Mouse (Mus musculus): Measurements from ENCODE around the gene Chgb.

Gene Chgb

GRCm38 (mm10) chr2:132780978-132781377 is at the start of gene Chgb:
Gene Chgb (plus strand): TSS chr2:132781278.
- DNase-seq (ENCODE audit: low spot score), result no peak

- no peak for DNase-seq (ENCODE audit: low spot score)
Observed at GRCm38 (mm10) chr2:132732940-132733339, 48.1 kb upstream of the Chgb start.

DNA sequence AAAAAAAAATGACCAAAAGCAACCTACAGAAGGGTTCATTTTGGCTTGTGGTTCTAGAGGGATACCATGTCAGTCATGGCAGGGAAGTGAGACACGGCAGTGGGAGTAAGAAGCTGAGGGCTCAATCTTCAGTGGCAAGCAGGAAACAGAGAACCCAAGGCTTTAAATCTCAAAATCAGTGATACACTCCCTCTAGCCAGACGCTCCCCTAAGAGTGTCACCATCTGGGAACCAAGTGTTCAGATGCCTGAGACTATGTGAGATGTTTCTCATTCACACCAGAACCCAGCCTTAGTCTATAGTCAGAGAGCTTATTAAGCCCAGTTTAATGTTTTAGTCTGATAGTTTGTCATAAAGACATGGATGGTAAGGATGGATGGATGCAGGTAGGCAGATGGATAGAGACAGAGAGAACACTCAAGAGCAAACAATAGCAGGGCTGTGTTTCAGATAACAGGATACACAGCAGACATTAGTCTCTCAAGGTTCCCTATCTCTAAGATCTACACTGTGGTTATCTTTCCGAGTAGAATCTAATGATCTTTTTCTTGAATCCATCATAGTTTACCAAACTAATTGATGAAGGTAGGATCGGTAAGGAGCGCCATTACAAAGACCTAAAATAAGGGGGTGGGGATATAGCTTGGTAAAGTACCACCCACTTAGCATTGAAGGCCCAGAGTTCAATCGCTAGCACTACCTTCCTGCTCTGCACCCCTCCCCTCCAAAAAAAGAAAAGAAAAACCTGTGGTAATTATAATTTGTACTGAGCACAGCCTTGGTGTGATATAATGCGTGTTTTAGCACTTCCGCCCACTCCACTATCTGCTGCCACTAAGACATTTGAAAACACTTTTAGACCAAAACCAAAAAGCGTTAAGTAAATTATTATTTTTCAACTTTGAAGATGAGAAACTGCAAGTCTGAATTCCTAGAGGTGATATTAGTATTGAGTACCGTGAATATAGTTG is 47.2 kb upstream of the Chgb start:
- no peak for DNase-seq (ENCODE audit: low spot score)

GRCm38 (mm10) chr2:132738816-132739432 is 42.2 kb upstream of the Chgb start:
- DNase-seq (ENCODE audit: low spot score), result no peak

GRCm38 (mm10) chr2:132741862-132742347 is 39.2 kb upstream of the Chgb start:
- DNase-seq (ENCODE audit: low spot score), result peak; percentile 66

DNA sequence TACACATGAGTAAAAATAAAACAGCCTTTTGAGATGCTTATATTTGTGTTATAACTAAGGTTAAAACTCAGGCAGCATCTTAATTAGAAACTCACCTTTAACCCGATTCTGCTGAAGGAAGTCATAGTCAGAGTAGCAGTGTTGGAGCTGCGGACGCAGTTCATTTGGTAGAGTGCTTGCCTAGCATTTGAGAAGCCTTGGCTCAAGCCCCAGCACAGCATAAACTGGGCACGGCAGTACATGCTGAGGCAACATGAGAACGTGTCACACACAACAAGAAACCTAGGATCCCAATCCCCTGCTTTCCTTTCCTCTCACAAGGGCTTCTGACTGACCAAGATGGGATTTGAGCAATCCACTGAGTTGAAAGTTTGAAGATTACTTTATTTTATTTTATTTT is 36.2 kb upstream of the Chgb start:
- no peak for DNase-seq (ENCODE audit: low spot score)

- no peak for DNase-seq (ENCODE audit: low spot score)
Observed at GRCm38 (mm10) chr2:132746108-132746507, 35.0 kb upstream of the Chgb start.

GRCm38 (mm10) chr2:132750726-132751125 is 30.4 kb upstream of the Chgb start:
- DNase-seq (ENCODE audit: low spot score), result no peak

DNA sequence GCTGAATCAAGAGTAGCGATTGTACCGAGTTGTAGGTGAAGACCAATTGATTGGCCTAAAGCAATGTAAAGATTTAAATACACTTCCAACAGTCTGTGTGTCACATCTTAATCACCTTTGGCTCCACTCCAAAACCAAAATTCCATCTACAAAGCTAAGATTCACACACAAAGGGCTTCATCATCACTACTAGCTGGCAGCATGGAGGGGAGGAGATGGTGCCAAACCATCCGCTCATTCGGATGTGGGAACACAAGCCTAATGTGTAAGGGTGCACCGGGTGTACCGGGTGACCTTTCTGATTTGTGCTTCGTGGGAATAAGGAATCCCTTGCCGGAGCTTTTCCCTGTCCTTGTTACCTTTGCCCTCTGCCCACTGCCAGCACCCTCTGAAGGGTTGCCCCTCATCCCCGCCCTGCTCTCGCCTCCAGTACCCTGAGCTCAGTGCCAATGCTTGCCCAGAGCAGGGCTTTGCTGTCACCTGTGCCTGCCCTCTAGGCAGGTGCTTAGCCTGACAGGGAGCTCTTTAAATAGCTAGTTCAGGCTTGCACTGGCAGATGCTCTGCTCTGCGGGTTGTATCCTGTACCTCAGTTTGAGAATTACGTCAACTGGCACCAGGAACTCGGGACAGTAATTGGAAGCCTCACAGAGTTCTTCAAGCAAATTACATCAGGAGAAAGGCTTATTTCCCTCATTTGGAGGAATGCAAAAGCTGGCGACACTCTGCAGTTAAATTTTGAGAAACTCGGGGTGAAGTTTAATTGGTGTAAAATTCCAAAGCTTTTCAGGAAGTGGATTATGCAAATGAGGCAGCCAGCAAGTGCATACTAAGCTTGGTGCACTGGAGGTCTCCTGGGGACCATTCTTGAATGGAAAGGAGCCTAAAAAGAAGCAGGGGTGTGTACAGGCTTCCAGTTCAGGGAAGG is 29.7 kb upstream of the Chgb start:
- peak; percentile 44 for DNase-seq (ENCODE audit: low spot score)

- no peak for DNase-seq (ENCODE audit: low spot score)
Observed at GRCm38 (mm10) chr2:132752398-132752797, 28.7 kb upstream of the Chgb start.

DNA sequence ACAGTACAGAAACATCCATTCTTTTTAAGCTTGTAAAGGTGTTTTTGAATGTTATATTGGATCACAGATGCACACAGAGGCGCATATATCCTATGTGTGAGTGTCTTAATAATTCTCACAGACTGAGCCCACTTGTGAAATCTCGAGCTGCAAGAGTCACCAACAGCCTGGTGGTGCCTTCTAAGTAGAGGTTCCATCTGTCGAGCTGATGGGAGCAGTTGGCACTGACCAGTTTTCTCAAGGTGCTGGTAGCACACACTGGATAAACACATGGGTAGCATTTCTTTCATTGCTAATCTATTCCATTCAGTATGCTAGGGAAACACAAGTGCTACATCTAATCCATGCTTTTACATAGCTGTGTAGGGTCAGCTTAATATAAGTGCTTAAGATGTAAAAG is 27.9 kb upstream of the Chgb start:
- no peak for DNase-seq (ENCODE audit: low spot score)

DNA sequence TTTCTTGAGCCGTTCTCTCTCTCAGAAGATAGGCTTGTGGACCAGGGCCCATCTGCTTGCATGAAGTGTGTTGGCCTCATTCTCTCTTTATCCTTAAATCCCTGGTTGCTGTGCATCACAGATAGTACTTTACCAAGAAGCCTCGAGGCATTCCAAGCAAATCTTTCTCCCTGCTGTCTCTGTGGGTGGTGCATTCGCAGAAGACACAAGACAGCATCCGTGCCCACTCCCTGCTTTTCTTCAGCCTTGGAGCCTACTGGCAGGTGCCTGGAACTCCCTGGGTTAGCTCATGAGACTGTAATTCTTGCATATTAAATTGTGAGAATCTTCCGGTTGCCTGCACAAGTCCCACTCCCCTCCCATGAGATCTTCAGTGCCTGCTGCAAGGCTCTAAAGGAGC is 23.2 kb upstream of the Chgb start:
- DNase-seq (ENCODE audit: low spot score), result peak; percentile 70

DNA sequence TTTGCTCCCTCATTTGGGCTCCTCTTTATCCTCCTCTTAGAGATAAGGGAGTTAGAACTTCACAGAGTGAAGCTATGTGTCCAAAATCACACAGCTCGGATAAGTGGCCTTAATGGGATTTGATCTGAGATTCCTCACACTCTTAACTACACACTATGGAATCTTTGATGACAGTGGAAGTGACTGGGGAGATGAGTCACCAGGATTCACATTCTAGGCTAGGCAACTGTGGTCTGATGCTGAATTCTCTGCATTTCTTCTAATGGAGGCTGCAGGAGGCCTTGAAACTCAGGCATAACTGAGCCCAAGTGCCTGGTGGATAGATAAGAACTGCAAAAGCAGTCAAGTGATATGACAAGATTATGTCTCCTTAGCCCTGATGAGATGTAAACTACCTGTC is 10.3 kb upstream of the Chgb start:
- no peak for DNase-seq (ENCODE audit: low spot score)

DNA sequence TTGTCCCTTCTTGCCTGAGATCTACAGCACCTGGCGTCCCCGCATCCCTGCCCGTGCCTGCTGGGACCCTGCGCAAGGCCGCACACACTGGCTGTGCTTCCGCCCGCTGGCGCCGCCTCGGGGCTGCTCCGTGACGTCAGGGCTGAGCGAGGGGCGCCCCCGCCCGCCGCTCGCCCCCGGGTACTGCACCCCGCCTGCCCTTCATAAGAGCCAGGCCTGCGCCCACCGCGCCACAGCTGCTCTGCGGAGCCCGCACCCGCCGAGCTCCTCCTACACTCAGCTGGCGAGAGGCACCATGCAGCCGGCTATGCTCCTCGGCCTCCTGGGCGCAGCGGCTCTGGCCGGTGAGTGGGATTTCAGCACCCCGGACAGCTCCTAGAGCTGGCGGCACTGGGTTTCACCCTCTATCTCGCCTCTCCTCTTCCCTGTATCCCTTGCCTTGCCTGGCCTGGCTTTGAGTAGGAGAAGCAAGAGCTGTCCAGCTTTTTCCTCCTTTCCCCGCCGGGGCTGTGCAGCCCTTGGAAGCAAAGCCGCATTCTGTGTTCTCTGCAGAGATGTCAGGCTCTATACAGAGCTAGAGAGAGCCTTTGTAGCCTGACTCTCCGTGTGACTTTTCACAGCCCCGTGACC is 476 bp downstream of the Chgb start:
- peak; percentile 68 for DNase-seq (ENCODE audit: low spot score)

DNA sequence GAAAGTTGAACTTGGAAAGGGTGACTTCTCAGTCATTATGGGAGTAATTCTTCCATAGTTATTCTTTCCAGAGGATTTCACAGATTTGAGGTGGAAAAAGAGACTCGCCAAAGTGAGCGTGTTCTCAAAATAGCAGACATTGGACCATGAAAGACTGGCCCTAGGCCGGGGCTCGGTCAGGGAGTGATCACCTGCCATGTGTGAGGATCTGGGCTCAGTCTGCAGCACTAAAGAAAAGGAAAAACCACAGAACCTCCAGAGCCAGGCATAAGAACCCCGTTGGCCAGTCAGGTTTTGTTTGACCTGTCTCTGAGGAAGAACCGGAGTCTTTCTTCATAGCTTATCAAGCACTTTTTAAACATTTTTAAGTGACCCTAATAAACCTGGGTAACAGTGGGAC is 3.0 kb downstream of the Chgb start:
- DNase-seq (ENCODE audit: low spot score), result no peak

DNA sequence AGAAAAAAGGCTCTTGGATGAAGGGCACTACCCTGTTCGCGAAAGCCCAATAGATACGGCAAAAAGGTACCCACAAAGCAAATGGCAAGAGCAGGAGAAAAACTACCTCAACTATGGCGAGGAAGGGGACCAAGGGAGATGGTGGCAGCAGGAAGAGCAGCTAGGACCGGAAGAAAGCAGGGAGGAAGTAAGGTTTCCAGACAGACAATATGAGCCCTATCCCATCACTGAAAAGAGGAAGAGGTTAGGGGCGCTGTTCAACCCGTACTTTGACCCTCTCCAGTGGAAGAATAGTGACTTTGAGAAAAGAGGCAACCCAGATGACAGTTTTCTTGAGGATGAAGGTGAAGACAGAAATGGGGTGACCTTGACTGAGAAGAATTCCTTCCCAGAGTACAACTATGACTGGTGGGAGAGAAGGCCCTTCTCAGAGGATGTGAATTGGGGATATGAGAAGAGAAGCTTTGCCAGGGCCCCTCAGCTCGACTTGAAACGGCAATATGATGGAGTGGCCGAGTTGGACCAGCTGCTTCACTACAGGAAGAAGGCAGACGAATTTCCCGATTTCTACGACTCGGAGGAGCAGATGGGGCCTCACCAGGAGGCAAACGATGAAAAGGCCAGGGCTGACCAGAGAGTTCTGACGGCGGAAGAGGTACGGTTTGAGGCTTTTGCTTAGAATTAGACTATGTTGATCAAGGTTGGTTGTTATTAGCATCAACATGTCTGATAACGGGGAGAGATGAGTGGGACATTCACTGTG is 12.5 kb downstream of the Chgb start:
- DNase-seq (ENCODE audit: low spot score), result no peak

DNA sequence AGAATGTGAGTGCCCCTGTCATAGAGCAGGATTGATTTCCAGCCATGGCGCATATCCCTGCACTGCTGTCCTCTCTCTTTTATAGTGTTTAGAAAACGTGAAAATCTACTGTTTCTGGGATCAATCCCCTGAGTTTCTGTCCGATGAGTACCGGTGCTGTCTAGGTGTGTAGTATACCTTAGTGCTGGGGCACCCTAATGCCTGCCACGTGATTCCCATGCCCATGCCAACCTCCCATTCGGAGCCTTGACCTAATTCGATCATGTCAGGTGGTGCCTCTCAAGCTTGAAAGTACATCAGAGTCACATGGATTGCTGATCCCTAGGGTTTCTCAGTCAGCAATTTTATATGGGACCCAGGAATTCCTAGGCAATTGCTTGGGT is 13.1 kb downstream of the Chgb start:
- no peak for DNase-seq (ENCODE audit: low spot score)

- no peak for DNase-seq (ENCODE audit: low spot score)
Observed at GRCm38 (mm10) chr2:132802976-132803375, 21.9 kb downstream of the Chgb start.

DNA sequence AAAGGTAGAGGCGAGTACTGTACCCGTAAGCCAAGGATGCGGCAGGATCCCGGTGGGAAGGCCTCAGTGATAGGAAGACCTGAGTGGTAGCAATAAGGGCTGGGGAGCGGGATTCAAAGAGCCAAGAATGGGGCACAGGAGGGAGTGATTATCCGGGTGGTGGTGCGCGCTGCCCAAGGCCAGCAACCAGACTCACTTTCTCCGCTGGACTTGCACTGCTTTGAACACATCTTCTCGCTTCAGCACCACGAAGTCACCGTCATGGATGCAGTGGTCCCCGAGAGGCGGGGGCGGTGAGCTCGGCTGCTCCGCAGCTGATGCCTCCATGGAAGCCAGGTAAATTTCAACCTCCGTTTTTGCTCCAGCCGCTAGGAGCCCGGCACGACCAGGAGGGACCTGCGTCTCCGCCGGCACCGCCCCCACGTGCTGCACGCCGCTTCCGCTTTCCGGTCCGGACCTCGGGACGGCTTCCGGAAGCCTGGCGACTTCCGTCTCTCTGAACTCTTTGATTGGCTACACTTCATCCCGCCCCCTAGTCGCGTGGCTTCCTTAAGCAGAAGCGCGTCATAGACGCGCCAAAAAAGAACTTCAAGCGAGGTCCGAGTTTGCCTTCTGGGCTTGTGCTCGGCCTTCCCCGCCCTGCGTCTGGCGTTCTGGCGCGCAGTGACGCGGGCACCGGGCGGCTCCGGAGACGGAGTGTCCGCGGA is 34.7 kb downstream of the Chgb start, which contains the start of the genes Trmt6 and Mcm8:
TSS of gene Trmt6 (minus strand) at position 448 of the 707 bp plus-strand sequence.
TSS of gene Mcm8 (plus strand) at position 534 of the 707 bp plus-strand sequence.
- DNase-seq (ENCODE audit: low spot score), result peak; percentile 76

GRCm38 (mm10) chr2:132841071-132841470 is 60.0 kb downstream of the Chgb start:
- DNase-seq (ENCODE audit: low spot score), result no peak
